Mouse (Mus musculus) megakaryocyte, embryonic 14.5 days (primary cell): ENCODE results near the gene Tsc2.

Source experiments
- FLI1 ChIP-seq: IDR thresholded peaks from 2 replicates; pipeline ENCODE4 v1.6.1; 2012; ENCODE audit warnings: low read length, inconsistent platforms, mixed read lengths
- GATA1 ChIP-seq: IDR thresholded peaks from 3 replicates; pipeline ENCODE4 v1.6.1; 2012; ENCODE audit warnings: mixed read lengths, low read length, inconsistent platforms, borderline replicate concordance

DNA sequence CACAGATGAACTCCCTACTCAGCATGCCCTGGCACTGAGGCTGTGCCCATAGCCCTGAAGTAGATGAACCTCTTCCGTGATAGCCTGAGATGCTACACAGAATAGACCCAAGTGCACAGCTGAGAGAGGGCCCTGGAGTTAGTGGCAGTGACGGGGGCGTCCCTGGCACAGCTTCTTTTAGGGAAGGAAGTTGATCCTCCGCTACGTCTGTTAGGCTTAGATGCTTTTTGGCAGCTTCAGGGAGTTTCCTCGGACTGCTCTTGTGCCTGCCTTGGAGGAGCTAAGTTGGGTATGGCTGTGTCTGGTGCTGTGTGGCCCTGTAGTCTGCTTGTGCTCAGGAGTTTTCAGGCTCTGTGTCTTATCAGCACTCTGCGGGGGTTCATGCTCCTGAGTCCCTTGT is 41.8 kb upstream of the Tsc2 start:
- TF ChIP-seq GATA1 (no peak), FLI1 (no peak)
